Mouse (Mus musculus) layer of hippocampus, adult 9-11 months (tissue): ENCODE data around the gene Meis2.

Source experiments
- DNase-seq: peaks from one replicate; pipeline ENCODE4 v3.0.0; 2022

Meis2 gene

DNA sequence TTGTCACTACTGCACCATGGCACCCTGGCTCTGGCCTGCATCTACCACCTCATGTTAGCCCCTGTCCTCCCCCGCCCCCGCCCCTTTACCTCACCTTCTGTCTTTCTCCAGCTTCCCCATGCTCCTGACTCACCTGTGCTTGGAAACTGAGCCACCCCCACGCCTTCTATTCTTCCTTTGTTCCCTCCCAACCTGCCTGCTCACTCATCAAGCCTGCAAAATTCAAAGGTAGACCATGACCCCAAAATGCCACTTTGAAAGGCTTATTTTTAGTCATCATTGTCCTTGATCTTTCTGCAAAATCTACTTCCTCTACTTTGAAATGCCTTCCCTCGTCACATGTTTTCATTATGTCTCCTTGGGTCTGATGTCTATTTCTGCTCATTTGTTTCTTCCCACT lies 77.2 kb downstream of the Meis2 start:
- DNase-seq, result no peak

DNA sequence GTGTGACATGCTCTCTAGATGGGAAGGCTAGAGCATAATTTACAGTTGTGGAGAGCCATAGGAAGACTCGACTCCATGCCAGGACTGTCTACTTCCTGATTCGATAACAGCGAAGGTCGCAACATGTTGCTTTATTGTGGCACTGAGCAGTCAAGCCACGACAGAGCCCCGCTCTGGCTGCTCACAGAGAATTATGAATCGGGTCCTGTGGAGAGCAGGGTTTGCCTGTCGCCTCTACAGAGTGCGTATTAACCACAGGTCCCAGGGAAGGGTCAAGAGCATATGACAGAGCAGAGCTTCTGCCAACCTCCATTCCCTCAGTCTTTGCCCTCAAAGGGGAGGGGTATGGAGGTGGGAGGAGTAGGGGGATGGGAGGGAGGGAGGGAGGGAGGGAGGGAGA lies 80.7 kb downstream of the Meis2 start:
- DNase-seq, result no peak

DNA sequence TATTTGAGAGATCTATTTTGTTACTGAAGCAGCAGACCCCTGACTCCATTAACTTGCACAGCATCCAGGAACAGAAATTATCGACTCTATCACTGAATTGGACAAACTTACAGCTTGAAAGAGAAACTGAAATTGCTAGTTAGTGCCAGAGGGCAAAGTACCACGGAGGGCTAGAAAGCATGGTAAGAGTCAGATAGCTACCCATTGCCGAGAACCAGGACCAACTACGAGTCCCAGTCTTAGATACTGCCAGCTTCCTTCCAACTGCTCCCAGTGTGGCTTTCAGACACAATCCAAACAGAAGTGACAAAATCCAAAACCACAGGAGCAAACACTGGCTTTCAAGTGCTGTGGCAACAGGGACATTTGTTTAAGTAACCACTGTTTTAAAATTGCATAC lies 81.2 kb downstream of the Meis2 start:
- no peak for DNase-seq

DNA sequence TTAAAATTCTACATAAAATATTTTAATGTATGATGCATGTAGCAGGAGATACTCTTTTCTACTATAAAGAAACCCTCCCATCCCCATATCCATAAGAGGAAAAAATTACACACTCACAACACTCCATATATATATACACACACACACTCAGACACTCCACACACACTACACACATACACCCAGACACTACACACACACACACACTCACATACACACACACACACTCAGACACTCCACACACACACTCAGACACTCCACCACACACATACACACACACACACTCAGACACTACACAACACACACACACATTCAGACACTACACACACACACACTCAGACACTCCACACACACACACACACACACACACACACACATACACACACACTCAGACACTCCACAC lies 85.1 kb downstream of the Meis2 start:
- no peak for DNase-seq

DNA sequence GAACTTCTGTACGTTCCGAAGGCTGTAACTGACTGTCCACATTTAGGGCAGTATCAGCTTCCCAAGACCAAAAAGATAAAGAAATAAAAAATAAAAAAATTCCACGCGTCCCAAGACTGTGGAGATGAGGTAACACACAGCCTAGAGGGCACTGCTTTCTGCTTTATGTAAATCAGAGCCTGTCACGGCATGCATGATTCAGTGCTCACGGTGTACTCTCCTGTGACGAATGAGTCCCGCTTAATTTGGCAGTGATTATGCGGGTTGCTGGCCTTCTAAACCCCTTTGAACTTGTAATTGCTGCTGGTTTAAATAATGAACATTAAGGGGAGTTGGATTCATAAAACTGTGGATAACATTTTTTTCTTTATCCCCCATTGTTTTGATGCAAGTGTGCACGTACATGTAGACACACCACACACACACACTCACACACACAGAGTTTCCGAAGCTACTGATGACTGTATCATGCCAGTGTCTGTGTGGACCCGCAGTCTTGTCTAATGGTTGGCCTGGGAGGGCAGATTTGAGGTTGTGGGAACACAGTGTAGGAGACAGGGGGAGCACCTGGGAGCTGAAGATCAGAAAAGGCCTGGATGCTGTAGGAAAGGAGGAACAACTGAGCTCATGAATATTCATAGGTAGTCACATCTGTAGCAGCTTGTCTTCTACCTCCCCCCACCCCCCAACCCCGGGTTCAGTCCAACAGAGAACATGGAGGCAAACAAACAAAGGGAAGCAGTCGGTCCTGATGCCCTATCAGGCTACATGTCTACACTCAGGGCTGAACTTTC lies 85.8 kb downstream of the Meis2 start:
- no peak for DNase-seq

DNA sequence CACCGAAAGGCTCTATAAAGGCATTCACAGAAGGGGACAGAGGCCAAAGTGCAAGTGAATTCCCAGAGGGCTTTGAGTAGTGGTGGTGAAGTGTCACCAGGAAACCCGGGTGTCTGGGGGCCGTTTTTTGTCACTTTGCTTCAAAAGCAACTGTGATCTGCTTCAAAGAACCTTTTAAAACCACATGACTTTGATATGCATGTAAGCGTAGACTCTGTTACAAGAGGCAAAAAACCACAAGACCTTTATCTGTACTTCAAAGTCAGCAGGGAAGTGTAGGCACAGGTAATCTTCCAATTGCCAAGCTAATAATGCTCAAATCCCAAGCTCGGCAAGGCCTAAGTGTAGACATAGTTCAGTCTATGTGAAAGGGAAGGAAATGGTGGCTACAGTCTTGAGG lies 87.0 kb downstream of the Meis2 start:
- DNase-seq, result no peak

DNA sequence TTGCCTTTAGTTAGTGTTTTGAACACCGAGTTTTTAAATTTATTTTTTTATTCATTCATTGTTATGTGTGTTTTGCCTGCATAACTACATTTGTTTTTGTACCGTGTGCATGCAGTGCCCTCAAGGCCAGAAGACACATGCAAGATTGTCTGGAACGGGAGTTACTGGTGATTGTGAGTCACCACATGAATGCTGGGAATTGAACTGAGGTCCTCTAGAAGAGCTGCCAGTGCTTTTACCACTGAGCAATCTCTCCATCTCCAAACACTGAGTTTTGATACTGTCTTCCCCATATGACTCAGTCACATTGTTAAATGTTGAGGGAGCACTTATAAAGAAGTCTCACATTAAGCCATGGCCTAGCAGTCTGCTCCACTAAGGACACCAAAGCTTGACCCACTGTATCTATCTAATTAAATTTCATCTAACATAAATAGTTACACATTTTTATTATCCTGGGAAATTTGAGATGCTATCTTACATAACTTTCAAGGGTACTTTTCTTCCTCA lies 94.3 kb downstream of the Meis2 start:
- no peak for DNase-seq

DNA sequence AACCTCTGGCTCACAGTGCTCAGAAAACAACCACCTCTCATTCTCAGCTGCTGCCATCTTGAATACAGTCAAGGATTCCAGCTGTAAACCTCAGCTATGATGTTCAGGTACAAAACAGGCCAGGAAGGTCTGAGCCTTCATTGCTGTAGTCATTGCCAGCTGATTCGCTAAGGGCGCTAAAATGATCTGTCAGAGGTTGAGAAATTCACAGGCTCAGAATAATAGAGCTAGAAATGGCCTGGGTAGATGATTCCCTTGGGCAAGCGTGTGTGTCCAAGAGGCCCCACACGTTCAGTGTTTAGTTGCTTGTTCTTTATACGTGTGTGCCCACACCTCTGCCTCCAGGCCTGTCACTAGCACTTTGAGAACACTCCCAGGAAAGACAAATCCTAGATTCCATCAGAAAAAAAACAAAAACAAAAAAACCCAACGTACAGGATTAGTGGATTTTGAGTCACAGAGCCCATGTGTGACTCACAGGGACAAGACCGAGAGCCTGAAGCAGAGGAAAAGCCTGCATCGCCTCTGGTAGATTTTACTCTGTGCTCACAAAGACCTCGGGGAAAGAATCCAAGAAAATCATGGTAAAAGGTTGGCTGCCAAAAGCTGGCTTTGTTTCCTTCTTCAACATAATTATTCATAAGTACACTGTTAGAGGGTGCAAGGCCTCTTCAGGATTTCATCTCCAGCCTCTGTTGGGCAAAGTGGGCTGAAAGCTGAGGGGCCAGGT lies 95.4 kb downstream of the Meis2 start:
- no peak for DNase-seq

DNA sequence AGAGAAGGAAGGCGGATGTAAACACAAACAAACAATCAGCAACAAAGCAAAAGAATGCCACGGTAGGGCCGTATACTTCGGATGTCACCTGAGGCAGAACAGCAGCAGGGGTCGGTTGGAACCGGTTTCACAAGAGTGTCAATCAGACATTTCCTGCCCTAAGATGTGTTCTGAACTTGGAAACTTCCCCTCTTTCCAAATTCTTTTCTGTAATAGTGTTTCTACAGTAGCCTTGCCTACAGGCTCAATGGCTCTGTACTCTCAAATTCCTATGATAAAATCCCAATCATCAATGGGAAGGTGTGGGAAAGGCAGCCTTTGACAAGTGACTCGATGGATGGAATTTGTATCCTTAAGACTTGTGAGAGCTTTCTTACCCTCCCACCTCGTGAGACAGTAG lies 96.4 kb downstream of the Meis2 start:
- DNase-seq, result no peak

DNA sequence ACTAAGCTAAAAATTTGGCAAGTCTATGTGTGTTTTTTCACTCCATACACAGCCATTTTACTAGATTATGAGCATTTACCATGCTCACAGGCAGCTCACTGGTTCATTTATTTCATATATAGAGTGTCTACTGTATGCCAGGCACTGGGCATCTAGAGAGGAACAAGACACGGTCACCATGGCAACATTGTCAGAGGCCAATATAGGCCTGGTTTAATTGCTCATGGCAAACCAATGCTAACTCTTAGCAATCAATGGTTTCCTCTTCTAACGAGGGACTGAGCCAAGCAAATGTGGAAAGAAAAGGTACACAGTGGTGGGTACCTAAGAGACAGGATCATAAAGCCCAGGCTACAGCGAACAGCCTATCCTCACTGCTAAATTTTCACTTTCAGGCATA lies 100.7 kb downstream of the Meis2 start:
- no peak for DNase-seq

DNA sequence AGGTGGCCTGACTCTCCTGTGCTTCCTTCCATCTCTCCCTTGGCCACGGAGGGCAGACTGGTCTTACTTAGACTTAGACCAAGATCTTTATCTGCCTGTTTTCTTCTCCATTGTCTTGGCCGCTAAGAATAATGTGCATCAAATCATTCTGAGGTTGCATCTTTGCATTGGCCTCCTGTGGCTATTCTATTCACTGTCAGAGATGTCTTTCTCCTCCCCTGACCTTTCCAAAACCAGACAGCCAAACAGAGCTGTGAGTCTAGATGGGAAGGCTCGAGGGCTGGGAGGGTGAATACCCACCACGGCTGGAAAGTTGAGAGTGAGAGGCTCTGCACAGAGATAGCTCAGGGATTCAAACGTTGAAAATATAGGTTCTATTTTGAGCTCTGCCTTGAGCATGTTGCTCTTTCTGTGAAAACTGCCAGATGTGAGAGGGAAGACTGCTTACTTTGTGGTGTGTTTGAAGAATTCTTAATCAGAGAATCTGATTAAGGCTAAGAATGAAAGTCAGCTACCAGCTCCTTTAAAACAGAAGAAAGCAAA lies 102.3 kb downstream of the Meis2 start:
- no peak for DNase-seq

DNA sequence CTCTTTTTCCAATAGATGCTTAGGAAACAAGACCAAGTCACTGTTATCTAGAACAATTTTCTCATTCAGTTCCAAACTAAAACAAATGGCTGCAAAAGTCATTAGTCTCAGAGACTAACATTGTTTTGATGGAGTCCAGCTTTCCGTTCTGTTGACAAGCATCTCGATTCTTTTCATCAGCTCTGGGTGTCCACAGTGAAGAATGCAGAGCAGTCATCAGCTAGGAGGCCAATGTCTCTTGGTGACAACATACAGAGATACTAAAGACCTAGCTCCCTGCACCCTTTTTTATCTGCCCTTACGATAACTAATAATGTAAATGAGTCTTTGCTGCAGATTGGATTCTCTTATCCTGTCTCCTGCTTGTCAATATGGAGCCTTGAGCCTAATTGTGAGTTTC lies 102.9 kb downstream of the Meis2 start:
- DNase-seq, result no peak

DNA sequence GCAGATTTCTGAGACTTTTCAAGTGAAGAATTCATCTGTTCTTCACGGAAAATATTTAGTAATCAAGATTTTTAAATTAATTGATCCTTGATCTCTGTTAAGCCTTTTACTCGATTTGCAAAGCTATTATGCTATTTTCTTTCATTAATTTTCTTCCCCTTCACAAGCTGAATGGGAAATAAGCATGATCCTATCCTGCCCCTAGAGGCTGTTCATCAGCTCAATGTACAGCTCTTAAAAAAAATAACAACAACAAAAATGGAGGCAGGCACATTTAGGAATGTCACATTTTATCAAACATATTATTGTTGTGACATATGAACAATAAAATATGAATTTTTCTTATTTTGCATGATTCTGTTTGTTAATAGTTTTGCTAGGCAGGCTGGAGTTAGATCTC lies 103.5 kb downstream of the Meis2 start:
- DNase-seq, result no peak

DNA sequence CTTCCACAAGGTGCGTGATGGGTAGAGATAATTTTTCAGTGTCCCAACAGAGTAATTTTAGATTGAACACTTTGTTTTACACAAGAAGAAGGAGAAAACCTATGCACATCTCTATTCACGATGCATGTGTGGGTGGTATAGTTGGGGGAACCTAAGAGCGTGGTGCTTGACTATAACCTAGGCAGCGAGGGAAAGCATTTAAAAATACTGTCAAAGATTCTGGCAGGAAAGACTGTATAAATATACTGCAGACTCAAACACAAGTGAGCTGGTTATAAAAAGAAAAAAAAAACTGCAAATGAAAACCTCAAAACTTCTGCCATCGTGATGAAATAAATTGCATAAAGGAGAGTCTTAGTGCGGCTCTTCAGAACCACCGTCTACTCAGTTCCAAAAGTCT lies 105.0 kb downstream of the Meis2 start:
- DNase-seq, result no peak

DNA sequence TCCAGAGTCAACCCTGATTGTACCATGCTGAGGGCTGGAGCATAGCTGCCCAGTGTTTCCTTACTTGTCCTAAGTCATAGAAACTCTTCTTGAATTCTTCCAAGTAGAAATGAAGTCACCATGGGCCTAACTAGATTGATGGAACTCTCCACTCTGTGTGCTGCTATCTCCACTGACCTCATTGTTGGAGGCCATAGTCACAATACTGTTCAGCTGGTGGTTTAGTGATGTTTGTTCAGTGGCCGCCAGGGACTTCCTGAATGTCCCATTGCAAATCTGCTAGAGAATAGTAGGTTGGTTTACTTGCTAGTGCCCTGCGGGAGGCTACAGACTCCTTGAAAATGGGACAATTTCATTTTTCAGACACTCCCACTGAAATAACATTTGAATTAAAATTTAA lies 108.9 kb downstream of the Meis2 start:
- no peak for DNase-seq

DNA sequence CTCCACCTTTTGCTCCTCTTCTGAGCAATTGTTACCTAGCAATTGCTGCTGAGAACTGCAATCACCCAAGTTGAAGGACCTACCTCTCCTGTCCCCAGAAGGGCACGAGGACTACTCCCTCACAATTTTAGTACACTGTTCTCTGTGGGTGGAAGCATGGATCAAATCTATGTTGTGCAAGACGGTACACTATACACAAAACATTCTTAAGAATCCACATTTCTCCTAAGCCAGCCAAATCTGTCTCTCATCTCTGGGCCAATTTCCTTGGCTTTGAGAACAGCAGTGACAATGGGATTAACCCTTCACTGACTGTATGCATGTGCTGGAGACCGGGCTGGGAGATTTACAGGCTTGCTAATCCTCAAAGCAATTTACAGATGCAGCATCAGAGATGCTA lies 115.0 kb downstream of the Meis2 start:
- DNase-seq, result no peak

DNA sequence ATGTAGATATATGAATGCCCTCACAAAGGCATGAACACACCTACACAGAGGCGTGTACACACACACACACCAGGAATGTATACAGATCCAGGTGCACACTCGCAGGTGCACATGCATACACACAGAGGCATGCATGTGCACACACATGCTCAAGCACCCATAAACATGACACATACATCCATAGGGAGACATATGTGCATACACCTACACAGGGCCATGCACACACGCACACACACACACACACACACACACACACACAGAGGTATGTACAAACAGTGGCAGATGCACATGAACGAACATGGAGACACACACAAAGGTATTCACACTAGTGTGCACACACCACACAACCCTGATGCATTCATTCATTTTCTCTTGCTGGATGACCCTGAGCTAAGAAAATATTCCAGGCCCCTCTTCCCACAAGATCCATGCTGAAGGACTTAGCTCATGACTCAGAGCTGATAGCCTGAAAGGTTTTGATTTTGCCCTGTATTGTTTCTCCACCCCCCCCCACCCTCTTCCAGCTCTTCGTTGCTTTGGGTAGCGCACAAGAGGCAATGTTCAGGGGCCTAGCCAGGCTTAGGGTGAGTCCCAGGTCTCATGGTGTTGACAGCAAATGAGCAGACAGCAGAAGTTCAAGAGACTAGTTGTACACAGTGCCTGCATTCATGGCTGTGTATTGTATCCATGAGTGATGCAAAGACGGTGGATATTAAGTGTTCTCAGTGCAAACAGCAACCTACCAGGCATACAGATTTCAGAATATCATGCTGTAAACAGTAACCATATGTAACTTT lies 116.8 kb downstream of the Meis2 start:
- no peak for DNase-seq

DNA sequence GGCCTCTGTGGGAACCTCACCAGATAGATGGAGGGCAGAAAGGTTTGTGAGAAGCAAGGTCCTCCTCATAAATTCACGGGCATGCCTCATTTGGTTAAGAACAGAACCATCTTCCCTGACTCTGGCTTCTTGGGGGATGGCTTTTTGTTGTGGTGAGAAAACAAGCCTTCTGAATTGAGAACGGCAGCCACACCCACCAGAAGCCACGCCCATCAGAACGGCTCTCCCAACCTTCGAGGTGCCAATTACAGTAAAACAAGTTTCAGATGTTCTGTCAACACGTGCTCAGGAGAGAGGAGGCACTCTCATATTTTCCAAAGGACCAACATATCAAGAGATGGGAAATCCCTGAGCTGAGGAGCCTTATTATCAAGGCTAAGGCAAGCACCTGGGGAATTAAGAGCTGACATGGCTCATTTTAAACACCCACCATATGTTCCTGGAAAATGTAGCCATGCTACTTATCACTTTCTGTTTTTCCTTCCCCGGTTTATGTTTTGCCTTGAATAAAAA lies 117.9 kb downstream of the Meis2 start:
- DNase-seq, result no peak

DNA sequence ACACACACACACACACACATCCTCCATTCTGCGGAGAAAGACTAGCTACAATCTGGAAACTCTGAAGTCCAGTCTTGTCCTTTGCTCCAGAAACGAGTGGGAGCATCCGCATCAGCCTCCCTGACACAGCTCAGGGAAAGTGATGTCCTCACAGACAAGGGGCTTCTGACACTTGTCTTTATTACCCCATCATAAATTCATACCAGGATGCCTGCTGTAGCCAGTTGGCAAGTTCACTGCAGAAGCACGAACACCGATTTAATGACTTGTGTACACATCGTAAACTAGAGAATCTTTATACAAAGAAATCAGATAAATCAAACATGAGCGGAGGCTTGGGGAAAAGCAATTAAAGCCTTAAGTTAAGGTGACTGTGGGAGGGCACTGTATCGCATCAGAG lies 122.6 kb downstream of the Meis2 start:
- DNase-seq, result no peak

DNA sequence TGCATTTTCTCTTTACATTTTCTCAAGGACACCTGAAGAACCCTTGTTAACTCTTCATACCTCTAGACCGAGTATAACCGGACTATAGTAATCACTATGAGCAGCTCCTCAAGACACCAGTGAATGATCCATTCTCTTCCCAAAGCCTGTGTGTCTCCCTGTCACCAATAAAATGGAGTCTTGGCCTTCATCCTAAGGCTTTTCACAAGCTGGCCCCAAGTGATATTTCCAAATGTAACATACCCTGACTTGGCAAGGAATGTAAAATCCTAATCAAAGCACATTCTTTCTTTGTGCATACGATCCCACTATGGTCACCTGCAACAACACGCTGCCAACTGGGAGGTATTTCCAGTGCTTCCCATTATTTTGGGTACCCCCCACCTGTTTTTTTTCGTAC lies 125.8 kb downstream of the Meis2 start:
- DNase-seq, result no peak

DNA sequence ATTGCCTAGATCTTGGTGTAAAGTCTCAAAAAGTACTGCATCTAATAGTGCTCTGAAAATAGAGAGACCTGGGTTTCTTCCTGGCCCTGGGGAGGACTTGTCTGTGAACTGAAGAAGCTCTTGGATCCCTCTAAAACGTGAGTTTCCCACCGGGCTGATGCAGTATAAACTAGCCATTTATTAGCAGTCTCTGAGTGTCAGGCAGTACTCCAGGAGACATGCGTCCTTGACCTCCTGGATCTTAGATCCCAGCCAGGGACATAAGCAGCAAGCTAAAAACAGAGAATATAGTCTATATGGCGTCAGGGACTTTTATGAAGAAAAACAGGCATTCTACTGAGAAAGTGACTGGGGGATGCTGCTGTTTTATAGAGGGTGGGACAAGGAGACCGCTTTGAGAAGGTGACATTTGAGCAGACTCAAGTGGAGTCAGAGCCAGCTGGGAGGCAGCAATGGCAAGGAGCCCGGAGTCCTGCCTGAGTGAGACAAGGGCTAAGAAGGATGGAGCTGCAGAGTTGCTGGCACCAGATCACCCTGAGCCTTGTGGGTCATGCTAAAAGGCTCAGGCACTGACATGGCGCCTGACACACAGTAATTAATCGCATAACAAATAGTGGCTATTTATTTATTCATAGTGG lies 126.6 kb downstream of the Meis2 start:
- DNase-seq, result peak; percentile 34

DNA sequence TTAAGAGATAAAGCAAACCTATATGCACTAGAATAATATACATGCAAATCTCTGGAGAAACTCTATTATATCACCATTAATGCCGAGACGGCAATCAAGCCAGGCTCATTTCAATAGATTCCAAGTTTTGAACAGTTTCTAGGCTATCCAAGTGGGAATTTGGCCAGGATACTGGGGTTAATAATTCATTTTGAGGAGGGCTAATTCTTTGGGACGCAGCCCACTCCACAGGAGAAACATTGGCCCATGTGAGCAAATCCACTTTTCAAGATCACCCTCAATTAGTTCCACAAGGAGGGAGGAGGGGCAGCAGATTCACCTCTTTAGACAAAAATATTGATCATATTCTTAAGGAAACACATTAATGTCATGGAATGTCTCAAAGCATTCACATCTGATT lies 127.3 kb downstream of the Meis2 start:
- DNase-seq, result no peak

DNA sequence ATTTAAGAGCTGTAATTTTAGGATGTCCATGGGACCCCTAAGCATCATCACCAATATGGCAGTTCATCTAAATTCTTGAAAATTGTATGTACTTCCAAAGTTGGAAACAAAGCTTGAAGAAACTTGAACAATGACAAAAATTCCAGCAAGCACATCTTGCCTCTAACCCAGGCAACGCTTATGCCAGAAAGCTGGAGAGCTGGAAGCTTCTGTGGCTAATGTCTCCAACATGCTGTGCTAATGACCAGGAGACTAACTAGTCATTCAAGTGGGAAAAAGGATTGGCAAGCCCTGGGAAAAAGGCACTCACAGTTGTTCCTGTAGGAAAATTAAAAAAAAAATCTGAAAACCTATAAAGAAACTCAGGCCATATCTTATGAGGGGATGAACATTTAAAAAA lies 127.7 kb downstream of the Meis2 start:
- DNase-seq, result no peak
